Mouse (Mus musculus) midbrain, postnatal 0 days (tissue): ENCODE measurements around the gene Slc11a1. TPM values are rescaled to one million over a fixed set of nuclear protein-coding genes. Genes with fewer than 3 reads are reported as not detected.

Experiments
- ATAC-seq: fragments of 200-750 bp; cut with Nextera tagmentation; 2 replicates; pipeline ENCODE4 v1.8.0; 2017; ENCODE audit warnings: moderate number of reproducible peaks, mild to moderate bottlenecking, moderate TSS enrichment, moderate library complexity; ENCODE audit not compliant: low FRiP score
- DNase-seq: peaks from one replicate; pipeline ENCODE4 v3.0.0-alpha.2; 2015; ENCODE audit warnings: low spot score
- H3K27ac ChIP-seq: fragments of 300-500 bp; sonication (generic); 2 replicates; pipeline ENCODE4 v1.5.1; 2014; ENCODE audit warnings: low read depth, mild to moderate bottlenecking, low read length, mixed read lengths
- H3K27me3 ChIP-seq: fragments of 300-500 bp; sonication (generic); 2 replicates; pipeline ENCODE4 v1.6.1; 2014; ENCODE audit warnings: low read length, control low read depth, mixed read lengths; ENCODE audit not compliant: insufficient read depth
- H3K36me3 ChIP-seq: fragments of 300-500 bp; sonication (generic); 2 replicates; pipeline ENCODE4 v1.6.1; 2014; ENCODE audit warnings: low read length, control low read depth, mixed read lengths; ENCODE audit not compliant: insufficient read depth
- H3K4me1 ChIP-seq: fragments of 300-500 bp; sonication (generic); 2 replicates; pipeline ENCODE4 v1.6.1; 2014; ENCODE audit warnings: mild to moderate bottlenecking, control low read depth, antibody characterized with exemption, low read length, mixed read lengths; ENCODE audit not compliant: insufficient read depth
- H3K4me2 ChIP-seq: fragments of 300-500 bp; sonication (generic); 2 replicates; pipeline ENCODE4 v1.6.1; 2014; ENCODE audit warnings: low read depth, mild to moderate bottlenecking, low read length, mixed read lengths; ENCODE audit not compliant: poor library complexity, severe bottlenecking
- H3K4me3 ChIP-seq: fragments of 300-500 bp; sonication (generic); 2 replicates; pipeline ENCODE4 v1.5.1; 2014; ENCODE audit warnings: low read depth, mild to moderate bottlenecking, low read length, moderate library complexity
- H3K9ac ChIP-seq: fragments of 300-500 bp; sonication (generic); replicated peaks from 2 replicates; pipeline ENCODE4 v1.6.1; 2014; ENCODE audit warnings: mild to moderate bottlenecking, low read length, moderate library complexity, mixed read lengths; ENCODE audit not compliant: poor library complexity, severe bottlenecking
- H3K9me3 ChIP-seq: fragments of 300-500 bp; sonication (generic); 2 replicates; pipeline ENCODE4 v1.6.1; 2016; ENCODE audit warnings: low read length, control low read depth
- CTCF ChIP-seq: IDR thresholded peaks from 2 replicates; pipeline ENCODE4 v1.5.1; 2016; ENCODE audit warnings: antibody characterized with exemption, mild to moderate bottlenecking
- WGBS: fragments of 180-500 bp; shearing (Covaris S2); extraction: QIAGEN DNeasy Blood & Tissue Kit; methylation state at CpG from one replicate; pipeline ENCODE4 v1.1.7; 2014; 5-methylcytosine and 5-hydroxymethylcytosine counted together
- polyA plus RNA-seq: library from polyadenylated mRNA; unstranded; fragments of >200 nt; fragmentation: Nextera tagmentation; extraction: Ambion mirVana; gene quantifications from 2 replicates; pipeline ENCODE4 v1.2.1, GENCODE M21; 2015
- total RNA-seq: library from RNA; depleted of rRNA; stranded (reverse); fragments of >200 nt; gene quantifications from 2 replicates; pipeline ENCODE4 v1.2.3, GENCODE M21; 2014

Slc11a1 gene
- total and polyA plus RNA-seq, 2 experiments from 2014 or later = 1.3 to 12.6 TPM

DNA sequence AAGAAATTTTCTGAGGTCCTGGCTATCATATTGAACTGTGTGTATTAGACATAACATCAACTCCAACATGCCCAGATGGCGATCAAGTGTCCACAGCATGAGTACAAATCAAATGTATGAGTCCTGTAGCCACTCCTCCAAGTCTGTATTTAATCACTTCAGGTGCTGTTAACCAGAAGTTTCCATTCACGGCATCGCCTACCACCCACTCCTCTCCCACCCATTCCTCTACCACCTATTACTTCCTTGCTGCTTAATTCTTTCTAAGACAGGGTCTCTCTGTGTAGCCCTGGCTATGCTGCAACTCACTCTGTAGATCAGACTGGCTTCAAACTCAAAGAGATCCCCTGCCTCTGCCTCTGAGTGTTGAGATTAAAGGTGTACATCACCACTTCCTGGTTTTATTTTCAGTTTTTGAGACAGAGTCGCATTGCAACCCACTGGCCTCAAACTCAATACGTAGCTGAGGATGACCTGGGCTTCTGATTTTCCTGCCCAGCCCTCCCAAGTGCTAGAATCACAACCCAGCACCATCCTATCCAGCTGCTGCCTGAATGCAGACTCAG lies 15.0 kb upstream of the Slc11a1 start:
- no peaks in the 10 kb centered on the region; the same call in 1 of the 2 replicates for H3K36me3 ChIP-seq
- H3K27me3 ChIP-seq = no peaks in the 10 kb centered on the region
- no peak overlapping the region for H3K4me2 ChIP-seq
- H3K4me3 ChIP-seq = no peak overlapping the region
- H3K27ac ChIP-seq = no peak overlapping the region
- H3K9me3 ChIP-seq = no peaks in the 10 kb centered on the region
- no peak overlapping the region for H3K9ac ChIP-seq
- ATAC-seq (no peak), DNase-seq (no peak)
- TF ChIP-seq CTCF = no peak
- 86% methylated on average over 5 of the region's 5 CpGs for WGBS
- no peaks in the 10 kb centered on the region for H3K4me1 ChIP-seq

DNA sequence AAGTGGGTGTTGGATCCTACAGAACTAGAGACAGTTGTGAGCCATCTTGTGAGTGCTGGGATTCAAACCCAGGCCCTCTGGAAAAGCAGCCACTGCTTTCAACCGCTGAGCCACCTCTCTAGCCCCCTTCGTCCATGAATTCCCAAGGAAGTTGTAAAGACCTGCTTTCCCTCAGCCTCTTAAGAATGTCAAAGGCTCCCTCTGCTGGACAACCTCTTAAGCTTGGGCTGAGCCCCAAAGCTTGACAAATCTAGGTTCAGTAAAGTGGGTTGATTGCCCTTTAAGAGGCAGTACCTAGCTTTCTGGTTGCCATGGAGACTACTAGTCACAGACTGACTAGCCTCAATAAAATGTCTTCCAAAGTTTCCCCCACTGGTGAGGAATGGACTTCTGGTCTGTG lies 13.2 kb upstream of the Slc11a1 start, which contains the start of gene Catip:
TSS of gene Catip (plus strand) at position 297 of the 400 bp plus-strand sequence.
- Histone ChIP-seq H3K9ac (no peak within 1 kb of the TSS), H3K4me3 (no peak within 1 kb of the TSS), H3K36me3 (no peaks in the 10 kb centered on the region), H3K9me3 (no peaks in the 10 kb centered on the region), H3K27me3 (no peaks in the 10 kb centered on the region; the same call in 1 of the 2 replicates), H3K4me2 (no peak within 1 kb of the TSS), H3K27ac (no peak within 1 kb of the TSS), H3K4me1 (no peaks in the 10 kb centered on the region)
- DNase-seq (peak; percentile 94), ATAC-seq (peak; percentile 85)
- 3% methylated on average over 2 of the region's 2 CpGs for WGBS
- TF ChIP-seq CTCF = peak; percentile 90

DNA sequence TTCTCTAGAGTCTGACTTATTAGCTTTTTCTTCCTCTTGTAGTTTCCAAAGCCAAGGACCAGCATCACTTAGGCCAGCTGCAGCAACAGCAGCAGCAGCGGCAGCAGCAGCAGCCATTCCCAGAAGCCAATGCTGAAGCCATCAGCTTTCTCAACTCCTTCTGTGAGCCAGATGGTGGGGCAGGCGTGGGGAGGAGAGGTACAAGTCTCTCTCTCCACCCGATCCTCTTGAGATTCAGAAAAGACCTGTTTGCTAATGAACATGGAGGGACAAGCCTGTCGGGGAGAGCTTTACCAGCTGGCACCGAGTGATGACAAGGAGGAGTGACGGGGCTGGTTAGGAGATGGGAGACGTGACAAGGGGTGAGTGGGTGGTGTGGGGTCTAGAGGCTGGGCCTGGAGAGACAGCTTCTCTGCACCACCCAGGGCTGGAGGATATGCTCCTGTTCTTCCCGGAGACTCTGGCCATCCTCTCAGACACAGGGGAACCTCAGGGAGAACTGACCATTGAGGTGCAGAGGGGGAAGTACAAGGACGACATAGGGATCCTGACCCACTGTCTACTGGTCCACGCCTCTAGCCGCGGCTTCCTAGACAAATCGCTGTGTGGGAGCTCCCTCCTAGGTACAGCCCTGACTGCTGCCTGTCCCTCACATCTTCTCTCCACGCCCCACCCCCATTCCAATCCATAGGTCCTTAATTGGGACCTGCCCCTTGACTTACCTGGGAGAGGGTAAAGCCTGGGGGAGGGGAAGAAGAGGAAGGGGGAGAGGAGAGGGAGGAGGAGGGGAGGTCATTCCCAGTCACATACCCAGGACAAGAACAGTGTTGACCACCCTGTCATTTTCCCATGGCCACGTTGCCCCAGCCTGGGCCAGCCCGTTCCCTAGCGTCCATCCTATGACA lies 12.4 kb upstream of the Slc11a1 start:
- H3K4me1 ChIP-seq = no peaks in the 10 kb centered on the region
- H3K9me3 ChIP-seq = no peaks in the 10 kb centered on the region
- no peak for TF ChIP-seq CTCF
- DNase-seq = no peak
- peak; percentile 25; the same call in 1 of the 2 replicates for ATAC-seq
- H3K36me3 ChIP-seq = no peaks in the 10 kb centered on the region
- no peaks in the 10 kb centered on the region; the same call in 1 of the 2 replicates for H3K27me3 ChIP-seq
- 68% methylated on average over 17 of the region's 17 CpGs for WGBS
- no peak overlapping the region for H3K4me3 ChIP-seq
- H3K9ac ChIP-seq = no peak overlapping the region
- H3K27ac ChIP-seq = no peak overlapping the region
- H3K4me2 ChIP-seq = no peak overlapping the region

GRCm38 (mm10) chr1:74363437-74363836 lies 11.6 kb upstream of the Slc11a1 start:
- DNase-seq (no peak), ATAC-seq (no peak)
- H3K4me3 ChIP-seq = no peak overlapping the region
- no peak for TF ChIP-seq CTCF
- H3K4me2 ChIP-seq = no peak overlapping the region
- H3K27me3 ChIP-seq = no peaks in the 10 kb centered on the region; the same call in 1 of the 2 replicates
- peaks cover 4% of the 10 kb centered on the region; the same call in 1 of the 2 replicates for H3K4me1 ChIP-seq
- no peaks in the 10 kb centered on the region for H3K9me3 ChIP-seq
- WGBS = 63% methylated on average over 5 of the region's 5 CpGs
- no peak overlapping the region for H3K27ac ChIP-seq
- no peak overlapping the region for H3K9ac ChIP-seq
- H3K36me3 ChIP-seq = no peaks in the 10 kb centered on the region

- H3K36me3 ChIP-seq = no peaks in the 10 kb centered on the region
- no peak overlapping the region for H3K4me3 ChIP-seq
- DNase-seq (no peak), ATAC-seq (no peak)
- H3K4me1 ChIP-seq = peaks cover 4% of the 10 kb centered on the region; the same call in 1 of the 2 replicates
- no peaks in the 10 kb centered on the region for H3K9me3 ChIP-seq
- no peak overlapping the region for H3K4me2 ChIP-seq
- H3K27me3 ChIP-seq = no peaks in the 10 kb centered on the region; the same call in 1 of the 2 replicates
- 83% methylated on average over 8 of the region's 8 CpGs for WGBS
- no peak overlapping the region for H3K9ac ChIP-seq
- no peak overlapping the region for H3K27ac ChIP-seq
- TF ChIP-seq CTCF = no peak
Observed at GRCm38 (mm10) chr1:74364270-74364669, 10.7 kb upstream of the Slc11a1 start.
